Mouse (Mus musculus): ENCODE data around the gene Scyl2. TPM values are rescaled to one million over a fixed set of nuclear protein-coding genes. Genes with fewer than 3 reads are reported as not detected.

Scyl2 gene
- total RNA-seq, 2 experiments from 2014 or later = 23.4 to 28.5 TPM

DNA sequence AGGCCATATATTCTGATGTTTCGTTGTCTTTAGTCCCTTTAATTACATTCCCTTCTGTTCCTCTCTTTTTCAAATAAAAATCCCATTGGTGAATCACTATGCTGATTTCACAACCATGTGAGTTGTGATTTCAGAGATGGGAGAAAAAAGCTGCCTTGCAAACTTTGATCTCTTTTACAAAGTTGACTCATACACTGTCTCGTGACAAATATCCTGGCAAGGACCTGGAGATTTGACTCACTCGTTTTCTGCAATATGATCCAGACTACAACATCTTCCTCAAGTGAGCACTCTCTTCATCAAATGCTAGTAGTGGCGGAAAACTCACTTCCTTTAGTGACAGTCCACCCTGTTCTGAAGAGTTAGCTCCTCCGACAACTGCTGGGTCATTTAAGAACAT is 86.8 kb downstream of the Scyl2 start:
- no peak for DNase-seq (ENCODE audit: extremely low spot score in 1 of 2, low spot score in 1 of 2)

DNA sequence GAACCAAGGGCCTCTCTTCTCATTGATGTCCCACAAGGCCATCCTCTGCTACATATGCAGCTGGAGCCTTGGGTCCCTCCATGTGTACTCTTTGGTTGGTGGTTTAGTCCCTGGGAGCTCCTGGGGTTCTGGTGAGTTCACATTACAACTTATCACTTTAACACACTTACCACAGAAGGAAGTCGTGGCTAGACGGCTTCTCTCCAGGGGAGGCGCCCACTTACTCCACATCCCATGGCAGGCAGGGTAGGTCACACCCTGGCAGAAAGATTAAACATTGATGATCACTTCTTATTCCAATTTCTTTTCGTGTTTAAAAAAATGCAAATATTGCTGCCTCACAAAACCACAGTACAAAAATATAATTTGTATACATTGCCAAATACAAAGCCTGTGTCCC is 88.8 kb downstream of the Scyl2 start:
- DNase-seq (ENCODE audit: extremely low spot score in 1 of 2, low spot score in 1 of 2) = no peak

DNA sequence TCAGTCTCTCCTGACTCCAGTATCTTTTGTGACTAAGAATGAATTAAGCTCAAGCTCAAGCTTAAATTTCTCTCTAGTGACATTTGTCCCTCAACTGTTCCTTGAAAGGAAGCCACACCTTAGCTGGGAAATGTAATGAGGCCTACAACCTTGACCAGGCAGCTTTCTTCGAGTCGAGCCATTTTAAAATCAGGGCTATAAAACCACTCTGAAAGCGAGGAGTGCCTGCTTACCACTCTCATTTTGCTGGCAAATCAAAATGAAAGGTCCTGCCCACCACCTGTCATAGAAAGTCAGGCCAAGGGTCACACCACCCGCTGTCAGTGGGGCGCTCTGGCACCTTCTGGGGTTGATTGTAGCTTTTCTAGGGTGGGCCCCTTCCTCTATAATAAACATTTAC is 90.2 kb downstream of the Scyl2 start:
- DNase-seq (ENCODE audit: extremely low spot score in 1 of 2, low spot score in 1 of 2) = no peak

DNA sequence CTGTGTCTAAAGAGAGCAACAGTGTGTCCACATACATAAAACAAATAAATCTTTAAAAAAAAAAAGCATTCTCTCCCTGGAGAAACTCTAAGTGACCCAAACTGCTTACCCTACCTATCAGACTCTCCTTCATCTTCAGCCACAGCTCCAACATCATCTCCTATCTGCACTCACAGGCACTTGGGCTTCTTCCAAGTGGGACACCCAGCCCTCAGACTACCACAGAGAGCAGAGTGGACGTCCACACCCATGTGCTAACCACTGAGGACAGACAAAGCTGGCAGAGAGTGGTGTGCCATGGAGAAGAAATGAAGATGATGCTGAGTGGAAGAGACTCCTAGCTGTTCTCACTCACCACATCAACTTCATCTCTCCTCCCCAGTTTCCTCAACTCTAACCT is 90.6 kb downstream of the Scyl2 start:
- DNase-seq (ENCODE audit: extremely low spot score in 1 of 2, low spot score in 1 of 2) = no peak

DNA sequence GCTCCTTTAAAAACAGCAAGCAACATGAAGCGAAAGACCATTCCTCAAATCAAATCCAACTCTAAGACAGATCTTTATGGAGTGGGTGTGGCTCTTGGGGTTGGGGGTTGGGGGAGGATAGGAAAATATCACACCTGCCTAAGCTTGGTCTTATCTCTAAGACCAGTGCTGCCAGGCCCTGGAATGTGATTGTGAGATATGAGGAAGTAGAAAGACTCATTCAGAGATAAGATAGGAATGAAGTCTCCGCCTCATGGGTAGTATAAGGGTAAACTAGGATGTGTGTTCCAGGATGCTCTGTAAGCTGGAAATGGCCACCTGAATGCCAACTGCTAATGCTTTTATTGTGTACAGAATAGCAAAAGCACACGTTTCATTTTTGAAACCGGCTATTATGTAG is 91.8 kb downstream of the Scyl2 start:
- DNase-seq (ENCODE audit: extremely low spot score in 1 of 2, low spot score in 1 of 2) = no peak

DNA sequence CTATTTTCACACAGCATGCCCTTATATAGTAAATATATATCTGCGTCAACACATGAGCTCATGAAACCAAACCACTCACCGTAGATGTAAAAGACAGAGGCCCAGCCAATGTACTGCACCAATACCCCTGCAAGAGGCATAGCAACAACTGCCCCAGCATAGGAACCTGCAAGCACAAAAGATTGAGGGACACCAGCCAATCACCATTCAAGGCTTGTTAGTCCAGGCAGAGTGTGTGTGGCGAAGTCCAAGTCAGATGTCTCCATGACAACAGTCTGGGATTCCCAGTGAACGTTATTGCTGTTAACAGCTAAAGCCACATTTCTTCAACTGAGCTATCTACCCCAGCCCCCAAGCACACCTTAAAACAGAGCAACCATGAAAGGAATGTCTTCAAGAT is 93.3 kb downstream of the Scyl2 start:
- DNase-seq (ENCODE audit: extremely low spot score in 1 of 2, low spot score in 1 of 2) = no peak

DNA sequence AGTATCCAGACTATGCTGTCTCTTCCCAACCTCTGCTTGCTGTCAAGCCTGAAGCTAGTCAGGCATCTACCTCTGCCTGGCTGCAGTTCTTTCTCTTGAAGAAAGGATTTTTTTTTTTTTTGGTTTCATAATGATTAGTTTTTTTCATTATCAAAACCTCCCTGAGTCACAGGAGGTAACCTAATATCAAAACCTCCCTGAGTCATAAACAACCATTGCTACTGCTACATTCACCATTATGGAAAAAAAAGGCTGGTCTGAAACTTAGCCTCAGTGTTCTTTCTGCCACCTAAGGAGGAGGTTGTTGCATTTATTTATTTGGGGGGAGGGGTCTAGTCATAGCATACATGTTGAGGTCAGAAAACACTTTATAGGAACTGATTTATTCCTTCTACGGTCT is 96.2 kb downstream of the Scyl2 start:
- DNase-seq (ENCODE audit: extremely low spot score in 1 of 2, low spot score in 1 of 2) = no peak

Other genes starting within 250 kb of the Scyl2 start
- gene Gas2l3, start 242.3 kb downstream of the Scyl2 start, total RNA-seq (2021) = 1 to 10 TPM; 2.1 to 2.3 TPM
- gene Nr1h4, start 152.7 kb downstream of the Scyl2 start, total RNA-seq (2021) = under 1 TPM in 1 of 2 experiments, not detected in 1; 0.22 TPM
- 1 to 10 TPM; 3.7 TPM for gene Slc17a8, start 65.0 kb downstream of the Scyl2 start, total RNA-seq (2021)
- gene Actr6, start 46.0 kb upstream of the Scyl2 start, total RNA-seq (2021) = 10 to 100 TPM; 22.1 to 25.3 TPM
- 10 to 100 TPM; 80.0 to 82.6 TPM for gene Uhrf1bp1l, start 58.7 kb upstream of the Scyl2 start, total RNA-seq (2021)
- gene Anks1b, start 187.2 kb upstream of the Scyl2 start, total RNA-seq (2021) = 100 to 1,000 TPM; 480 to 546 TPM